Mouse (Mus musculus): Measurements from ENCODE around the gene Eml5. TPM values are rescaled to one million over a fixed set of nuclear protein-coding genes. Genes with fewer than 3 reads are reported as not detected.

Gene Eml5
- 1 to 10 TPM; 8.3 to 8.5 TPM for total RNA-seq (2023)

GRCm38 (mm10) chr12:98900881-98901801, at the start of gene Eml5:
Eml5 (minus strand) TSS chr12:98901484.

GRCm38 (mm10) chr12:98920194-98920991, 19.1 kb upstream of the Eml5 start, which contains the start of gene Ttc8:
Ttc8 (plus strand) TSS chr12:98920574.

GRCm38 (mm10) chr12:98746746-98747379, 154.4 kb downstream of the Eml5 start, which contains the start of gene Zc3h14:
Zc3h14 (plus strand) TSS chr12:98746964.

GRCm38 (mm10) chr12:98736951-98737800, 164.1 kb downstream of the Eml5 start, which contains the start of gene Ptpn21:
Ptpn21 (minus strand) TSS chr12:98737405.

Other genes starting within 250 kb of the Eml5 start
- gene Ptpn21, start 164.1 kb downstream of the Eml5 start, total RNA-seq (2023): 1 to 10 TPM; 1.7 to 2.7 TPM
- 10 to 100 TPM; 46.7 to 49.3 TPM for gene Zc3h14, start 154.5 kb downstream of the Eml5 start, total RNA-seq (2023)
- 1 to 10 TPM in 1 of 2 experiments, under 1 TPM in 1; 0.82 to 1.5 TPM for gene Ttc8, start 19.1 kb upstream of the Eml5 start, total RNA-seq (2023)

Data from neutrophil, adult 83 days (primary cell).